Mouse (Mus musculus): ENCODE data around the gene Cavin3. TPM values are rescaled to one million over a fixed set of nuclear protein-coding genes. Genes with fewer than 3 reads are reported as not detected.

Gene Cavin3
- 10 to 100 TPM; 60.2 to 76.0 TPM for total RNA-seq (2021)
- long read RNA-seq, experiment 1, transcript Cavin3-201 (2 exons, 1,662 nt): major isoform, 311 of 328 reads
- long read RNA-seq, experiment 1, partial matches to known transcripts: 12 of 328 reads
- long read RNA-seq, experiment 1, other reads (novel, unspliced or antisense): 5 of 328 reads
- long read RNA-seq, experiment 2, transcript Cavin3-201 (2 exons, 1,662 nt): major isoform, 98 of 101 reads
- long read RNA-seq, experiment 2, partial matches to known transcripts: 0 of 101 reads
- long read RNA-seq, experiment 2, other reads (novel, unspliced or antisense): 3 of 101 reads

DNA sequence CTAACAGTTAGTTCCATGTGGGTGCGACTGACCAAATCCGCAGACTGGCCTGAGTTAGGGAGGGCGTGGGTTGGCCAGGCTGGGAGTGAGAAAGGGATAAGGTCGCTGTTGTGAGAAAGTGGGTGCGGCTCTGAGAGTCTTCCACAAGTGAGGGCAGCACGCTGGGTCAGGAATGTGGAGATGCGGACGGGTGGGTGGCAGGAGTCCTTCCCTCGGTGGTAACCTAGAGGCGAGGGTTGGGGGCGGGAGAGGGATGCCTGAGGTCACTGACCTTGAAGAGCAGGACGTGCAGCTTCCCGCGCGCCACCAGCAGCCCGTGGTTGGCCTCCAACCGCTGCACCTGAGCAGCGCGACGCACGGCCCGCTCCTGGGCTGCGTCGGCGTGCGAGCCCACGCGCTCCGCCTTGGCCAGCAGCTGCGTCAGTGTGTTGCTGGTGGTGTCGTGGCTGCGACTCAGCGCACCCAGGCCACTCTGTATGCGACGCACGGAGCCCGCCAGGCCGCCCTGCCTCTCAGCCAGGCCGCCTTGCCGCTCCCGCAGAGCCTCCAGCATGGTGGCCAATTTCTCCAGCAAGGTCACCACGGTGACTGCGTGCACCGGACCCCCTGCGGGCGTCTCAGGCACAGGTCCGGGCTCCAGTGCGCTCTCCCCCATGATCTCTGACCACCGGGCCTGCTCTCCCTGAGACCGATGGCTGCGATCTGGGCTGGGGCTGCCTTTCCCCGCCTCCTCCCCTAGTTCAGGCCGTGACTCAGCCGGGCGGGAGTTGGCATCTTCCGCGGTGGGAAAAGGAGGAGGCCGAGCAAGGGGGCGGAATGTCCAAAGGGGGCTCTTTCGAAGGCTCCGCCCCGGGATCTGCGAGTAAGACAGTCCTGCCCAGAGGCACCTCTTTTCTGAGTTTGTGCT is at the start of gene Cavin3:
Cavin3 (minus strand) TSS at position 796 of the 907 bp plus-strand sequence.
- DNase-seq: peak; percentile 89 to 90

DNA sequence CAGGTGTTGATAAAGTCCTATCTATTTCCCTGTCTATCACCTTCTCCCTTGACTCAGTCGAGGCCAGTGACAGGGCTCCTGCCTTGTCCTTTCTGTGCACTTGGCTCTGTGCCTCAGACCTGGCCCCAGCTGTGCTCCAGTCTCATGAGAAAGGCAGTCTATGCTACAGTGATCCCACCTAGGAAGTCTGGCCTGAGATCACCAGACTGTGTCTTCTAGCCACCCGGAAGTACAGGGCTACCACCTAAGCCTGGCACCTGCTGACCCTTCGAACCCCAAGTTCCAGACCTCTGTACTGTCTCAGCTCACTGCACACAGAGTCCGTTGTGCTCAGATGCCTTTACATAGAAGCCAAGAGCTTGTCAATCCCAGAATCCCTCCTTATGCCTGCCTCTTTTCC is 46.0 kb upstream of the Cavin3 start:
- no peak for DNase-seq

DNA sequence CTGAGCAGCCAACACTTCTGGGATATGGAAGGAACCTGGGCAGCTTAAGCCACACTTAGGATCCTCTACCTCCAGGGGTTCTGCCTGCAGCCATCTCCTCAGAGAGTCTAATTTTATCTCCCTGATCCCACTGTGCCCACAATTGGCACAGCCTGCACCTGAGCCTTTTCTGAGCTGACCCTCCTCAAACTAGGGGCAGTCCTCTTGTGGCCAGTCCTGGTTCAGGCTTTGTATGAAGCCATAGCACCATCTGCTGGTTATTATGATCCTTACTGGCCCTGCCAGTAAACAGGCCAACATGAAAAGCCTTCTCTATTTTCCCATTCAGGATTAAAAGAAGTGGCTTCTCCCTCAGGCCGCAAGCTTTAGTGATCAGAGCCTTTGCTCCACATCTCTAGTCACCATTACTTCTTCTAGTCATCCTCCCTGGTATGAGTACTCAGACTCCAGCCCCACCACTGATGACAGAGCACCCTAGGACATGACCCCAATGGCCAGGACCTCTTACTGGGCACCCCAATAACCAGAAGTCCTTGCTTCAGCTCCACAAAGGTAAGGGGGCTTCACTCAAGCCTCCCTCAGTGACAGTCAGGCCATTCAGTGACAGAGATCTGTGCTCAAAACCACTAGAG is 45.3 kb upstream of the Cavin3 start:
- peak; percentile 21 to 33 for DNase-seq

DNA sequence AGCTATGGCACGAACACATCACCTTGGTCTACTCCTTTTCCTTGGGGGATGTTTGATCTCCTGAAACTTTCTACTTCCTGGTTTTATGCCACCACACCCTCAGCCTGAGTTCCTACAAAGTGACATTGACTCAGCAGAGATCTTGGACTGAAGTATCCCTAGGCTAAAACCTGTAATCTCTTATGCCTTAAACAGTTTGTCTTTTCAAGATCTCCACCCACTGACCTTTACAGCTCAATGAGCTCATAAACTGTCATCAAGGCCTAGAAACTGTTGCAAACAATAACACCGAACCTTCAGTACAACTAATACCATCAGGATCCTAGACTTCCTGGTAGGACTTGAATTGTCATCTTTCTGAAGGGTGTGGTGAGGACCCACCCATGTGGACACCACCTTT is 42.1 kb upstream of the Cavin3 start:
- DNase-seq: no peak

DNA sequence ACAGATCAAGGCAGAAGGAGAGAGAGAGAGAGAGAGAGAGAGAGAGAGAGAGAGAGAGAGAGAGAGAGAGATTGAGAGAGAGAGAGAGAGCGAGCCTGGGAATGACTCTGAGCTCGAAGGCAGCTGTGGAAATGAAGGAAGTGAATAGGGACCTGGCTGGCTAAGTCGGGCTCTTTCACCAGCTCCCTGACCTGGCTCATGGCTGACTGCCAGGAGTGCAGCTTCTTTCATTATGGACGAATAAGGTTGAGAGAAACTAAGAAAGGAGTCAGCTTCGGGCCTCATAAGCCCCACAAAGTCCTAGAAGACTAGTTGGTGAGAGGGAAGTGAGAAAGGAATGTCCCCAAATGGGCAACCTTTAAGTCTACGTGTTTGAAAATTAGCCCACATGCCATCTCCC is 38.1 kb upstream of the Cavin3 start:
- DNase-seq: peak; percentile 15 to 26

DNA sequence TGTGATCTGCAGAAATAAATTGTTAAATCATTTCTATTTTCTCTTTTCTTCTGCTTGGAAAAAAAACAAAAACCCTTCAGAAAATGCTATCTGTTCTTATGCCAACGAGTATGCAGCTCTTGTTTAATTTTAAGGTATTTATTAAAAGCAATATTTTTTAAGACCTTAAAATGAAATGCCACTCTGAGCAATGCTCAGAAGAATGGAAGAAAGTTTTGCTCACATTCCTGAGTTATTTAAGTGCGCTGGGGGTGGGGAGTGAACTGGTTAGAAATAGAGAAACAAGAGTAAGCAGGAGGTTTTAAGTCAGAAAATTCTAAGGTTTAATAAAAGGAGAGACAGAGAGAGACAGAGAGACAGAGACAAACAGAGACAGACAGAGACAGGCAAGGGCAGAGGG is 37.7 kb upstream of the Cavin3 start:
- no peak for DNase-seq

DNA sequence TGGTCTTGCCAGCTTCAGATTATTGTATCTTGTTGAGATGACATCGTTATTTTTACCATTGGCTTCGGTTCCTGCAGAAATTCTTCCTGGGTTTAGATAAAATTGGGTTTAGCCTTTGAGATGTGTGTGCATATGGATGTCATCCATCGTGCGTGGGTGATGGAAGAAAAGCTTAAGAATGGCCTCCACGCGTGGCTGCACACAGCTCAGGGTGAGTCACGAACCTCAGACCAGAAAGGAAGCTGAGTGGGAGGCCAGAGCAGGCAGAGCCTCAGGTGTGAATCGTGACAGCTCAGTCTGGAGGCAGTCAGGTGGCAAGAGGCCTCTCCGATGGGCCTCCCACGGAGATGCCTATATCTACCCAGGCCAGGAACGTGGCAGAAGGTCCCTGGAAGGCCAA is 37.2 kb upstream of the Cavin3 start:
- DNase-seq: no peak

DNA sequence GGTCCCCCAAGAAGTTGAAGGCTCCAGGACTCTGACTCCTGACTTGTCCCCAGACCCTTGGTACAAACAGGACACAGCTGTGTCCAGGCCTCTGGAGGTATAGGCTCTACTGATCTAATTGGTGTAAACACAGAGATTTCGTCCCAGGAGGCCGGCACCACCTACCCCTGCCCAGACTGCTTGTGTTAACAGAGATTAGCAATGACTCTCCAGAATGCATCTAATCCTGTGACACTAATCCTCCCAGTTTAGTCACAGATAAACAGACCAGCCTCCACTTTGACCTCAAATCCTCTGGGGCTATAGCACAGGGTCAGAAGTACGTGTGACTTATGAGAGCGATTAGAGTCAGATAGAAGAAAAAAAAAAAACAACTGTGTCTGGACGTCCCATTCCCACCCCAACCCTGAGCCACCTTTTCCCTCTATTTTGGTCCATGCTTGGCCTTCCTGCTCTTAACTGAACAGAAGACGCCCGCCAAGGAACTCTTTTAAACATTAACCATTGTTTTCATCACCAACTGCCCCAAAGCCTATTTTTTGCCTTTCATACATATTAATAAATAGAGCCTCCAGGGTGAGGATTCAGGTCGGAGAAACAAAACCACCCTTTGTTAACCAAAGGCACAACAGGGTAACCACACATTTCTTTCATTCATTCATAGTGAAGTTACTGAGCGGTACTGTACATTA is 34.7 kb upstream of the Cavin3 start:
- no peak for DNase-seq

DNA sequence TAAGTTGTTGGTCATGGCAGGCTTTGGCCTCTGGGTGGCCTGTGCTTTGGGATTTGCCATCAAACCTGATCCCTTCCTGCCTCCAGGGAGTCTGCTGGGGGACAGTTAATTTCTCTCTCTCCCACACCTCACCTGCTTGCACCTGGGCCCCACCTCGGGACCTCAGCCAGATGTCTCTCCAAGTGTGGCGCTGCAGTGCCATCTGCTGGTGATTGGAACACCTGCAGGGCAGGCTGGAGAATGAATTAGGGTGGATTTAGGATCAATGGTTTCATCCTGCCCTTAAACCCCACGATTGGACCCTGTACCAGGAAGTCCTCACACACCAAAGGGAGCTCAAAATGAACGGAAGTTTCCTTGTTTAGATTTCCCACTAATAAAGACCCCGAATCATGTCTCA is 33.1 kb upstream of the Cavin3 start:
- peak; percentile 63 to 66 for DNase-seq

DNA sequence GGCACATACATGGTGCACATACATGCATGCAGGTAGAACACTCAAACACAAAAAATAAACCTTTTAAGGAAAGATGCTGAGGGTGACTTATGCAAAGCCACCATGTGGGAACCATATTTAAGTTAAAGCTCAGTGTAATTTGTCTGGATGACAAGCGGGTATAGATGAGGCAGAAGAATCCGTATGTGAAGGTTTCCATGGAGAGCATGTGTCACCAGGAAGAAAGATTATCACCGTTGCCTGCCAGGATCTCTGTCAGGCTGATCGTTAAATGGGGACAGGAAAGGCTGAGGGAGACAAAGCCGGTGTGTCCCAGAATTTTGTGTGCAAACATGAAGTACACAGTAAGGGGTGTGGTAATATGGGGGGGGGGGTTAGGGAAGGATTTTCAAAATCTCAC is 32.5 kb upstream of the Cavin3 start:
- DNase-seq: no peak

DNA sequence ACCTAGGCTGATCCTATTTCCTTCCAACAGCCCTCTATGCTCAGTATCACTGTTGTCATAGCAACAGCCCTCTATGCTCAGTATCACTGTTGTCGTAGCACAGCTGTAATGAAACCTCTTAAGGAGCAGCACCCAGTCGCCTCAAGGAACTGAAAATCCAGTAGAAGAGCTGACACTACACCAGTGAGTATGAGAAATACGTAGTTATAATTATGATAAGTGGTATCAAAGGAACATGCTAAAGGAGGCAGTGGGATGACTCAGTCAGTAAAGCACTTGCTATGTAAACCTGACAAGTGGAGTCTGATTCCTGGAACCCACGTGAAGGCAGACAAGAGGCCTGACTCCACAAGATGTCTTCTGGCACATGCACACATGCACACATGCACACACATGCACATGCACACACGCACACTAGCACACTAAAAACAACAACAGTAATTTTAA is 31.8 kb upstream of the Cavin3 start:
- DNase-seq: no peak

DNA sequence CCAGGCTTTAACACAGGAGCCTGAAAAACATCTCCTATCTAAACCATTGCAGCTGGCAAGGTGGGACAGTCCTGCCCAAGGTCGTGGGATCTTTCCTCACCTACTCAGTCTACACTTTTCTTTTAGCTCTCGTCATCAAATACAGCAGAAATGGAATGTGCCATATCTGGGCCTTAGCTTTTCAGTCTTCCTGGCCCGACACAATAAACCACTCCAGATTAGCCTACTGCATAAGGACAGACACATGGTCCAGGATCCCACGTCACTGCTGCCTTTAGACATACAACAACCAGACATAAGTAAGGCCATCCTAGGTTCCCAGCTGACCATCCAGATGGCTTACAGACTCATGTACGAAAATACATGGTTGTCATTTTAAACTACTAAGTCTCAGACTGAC is 28.0 kb upstream of the Cavin3 start:
- DNase-seq: no peak

DNA sequence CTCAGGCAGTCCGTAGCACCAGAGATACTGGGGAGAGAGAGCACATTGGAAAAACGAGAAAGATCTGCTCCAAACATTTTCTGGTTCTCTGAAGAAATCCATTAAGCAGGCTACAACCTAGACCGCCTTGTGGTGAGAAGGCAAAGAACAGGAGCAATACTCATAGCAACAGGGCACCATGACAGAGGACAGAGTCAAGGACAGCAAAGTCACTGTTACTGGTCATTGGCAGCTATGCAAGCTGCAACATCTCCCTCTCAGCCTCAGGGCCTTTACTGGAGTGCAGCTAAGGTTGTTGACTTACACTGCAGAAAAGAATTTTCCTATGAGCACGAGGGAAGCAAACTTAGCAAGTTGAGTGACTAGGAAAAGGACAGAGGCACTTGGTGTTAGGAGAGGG is 25.2 kb upstream of the Cavin3 start:
- DNase-seq: peak; percentile 24 to 34

DNA sequence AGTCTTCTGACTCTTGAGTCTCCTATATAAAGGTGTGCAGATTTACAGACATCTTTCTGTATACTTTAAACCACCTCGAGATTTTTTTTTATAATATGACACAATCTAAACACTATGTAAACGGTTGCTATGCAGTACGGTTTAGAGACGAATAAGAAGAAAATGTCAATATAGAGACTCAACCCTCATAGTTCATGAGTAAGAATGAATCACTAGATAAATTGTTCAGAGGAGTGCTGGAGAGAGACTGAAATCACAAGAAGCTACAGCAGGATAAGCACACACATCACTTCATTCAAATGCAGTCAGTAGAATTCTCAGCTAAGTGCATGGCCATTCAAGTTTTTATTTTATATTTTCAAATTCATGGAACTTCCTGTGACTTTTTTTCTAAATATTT is 19.9 kb upstream of the Cavin3 start:
- DNase-seq: no peak

DNA sequence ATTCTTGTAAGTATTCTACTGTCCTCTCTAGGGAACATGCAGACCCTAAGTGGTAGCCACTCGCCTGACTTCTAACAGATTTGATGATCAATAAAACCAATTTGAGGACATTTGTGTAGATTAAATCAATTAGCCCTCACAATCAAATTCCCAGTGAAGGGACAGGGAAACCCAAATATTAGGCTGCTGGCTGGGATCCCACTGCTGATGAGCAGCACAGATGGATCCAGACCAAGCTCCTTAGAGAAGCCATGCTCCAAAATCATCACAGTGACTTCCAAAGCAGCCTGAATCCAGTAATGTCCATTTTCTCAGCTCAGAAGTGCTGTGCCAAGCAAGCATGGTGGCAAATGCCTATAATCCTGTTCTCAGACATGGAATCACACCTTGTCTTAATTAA is 17.6 kb upstream of the Cavin3 start:
- no peak for DNase-seq

DNA sequence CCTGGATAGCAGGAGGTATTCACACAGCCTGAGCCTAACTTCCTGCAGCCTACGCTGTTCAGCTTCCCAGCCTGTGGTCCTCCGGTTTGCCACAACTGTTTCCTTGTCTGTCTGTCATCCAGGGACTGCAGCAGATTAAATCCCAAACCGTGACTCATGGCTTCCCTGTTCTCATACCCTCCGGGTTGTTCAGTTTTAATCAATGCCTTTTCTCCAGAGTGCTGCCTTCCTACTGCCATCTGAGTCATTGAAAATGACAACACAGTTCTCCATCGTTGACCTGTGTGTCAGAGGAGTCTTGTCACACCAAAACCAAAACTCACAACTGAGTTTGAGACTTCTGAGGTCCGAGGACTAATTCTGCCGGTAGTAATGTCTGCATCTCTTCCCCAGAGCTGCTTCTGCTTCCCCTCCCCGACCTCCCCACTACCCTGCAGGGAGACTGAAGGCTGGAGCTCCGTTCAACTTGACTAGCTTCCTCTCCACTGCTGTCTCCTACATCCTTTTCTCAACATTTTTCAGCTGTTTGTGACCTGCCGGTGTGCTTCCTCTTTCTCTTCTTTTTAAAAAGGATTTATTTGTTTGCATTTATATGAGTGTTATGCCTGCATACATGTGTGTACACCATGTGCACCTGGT is 16.9 kb upstream of the Cavin3 start:
- peak; percentile 16 to 30 for DNase-seq

DNA sequence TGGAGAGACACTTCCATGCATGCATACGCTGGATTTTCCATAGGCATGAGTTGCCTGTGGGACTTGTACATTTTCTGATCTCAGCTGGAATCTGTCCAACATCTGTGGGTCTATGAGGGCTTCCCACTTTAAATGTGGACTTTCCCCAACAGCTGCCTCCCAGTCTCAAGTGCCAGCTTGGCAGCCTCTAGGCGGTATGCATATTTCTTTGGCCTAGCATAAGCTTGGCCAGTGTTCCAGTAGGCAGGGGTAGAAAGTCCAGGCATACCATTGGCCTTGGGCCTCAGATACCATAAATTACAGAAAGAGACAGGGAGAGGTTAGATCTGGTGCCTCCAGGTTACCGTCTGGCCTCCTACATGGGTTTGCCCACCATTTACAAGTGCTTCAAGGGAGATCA is 15.8 kb upstream of the Cavin3 start:
- DNase-seq: no peak

DNA sequence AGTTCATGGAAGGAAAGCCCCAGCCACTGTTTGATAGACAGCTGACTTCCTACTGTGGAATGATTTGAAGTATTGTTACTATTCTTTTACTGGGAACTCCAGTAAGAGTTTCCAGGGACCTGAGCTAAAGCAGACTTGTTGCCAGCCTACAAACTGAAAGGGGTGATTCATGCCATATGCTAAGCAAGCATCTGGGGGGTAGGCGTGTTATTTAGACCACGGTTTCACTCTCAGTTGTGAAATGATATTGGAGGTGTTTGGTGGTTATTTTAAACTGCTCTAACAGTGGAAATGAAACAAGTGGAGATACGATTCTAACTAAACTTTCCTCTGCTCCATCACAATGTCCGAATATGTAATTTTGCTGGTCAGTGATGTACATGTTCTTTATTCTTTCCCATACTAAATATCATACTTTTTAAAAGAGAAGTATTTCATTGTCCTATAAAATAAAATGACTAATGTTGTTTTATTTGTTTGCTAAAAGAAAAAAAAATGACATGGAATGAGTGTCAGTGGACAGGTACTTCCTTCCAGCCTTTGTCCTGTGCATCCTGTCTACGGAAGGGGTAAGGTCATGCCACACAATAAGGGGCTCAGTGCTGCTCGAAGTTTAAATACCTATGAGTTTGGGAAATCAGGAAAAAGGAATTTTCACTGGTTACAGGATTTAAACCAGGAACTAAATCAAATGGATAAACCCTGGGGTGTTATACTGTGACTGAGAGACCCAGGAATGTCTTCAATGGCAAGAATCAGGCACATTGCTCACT is 5.2 kb upstream of the Cavin3 start:
- no peak for DNase-seq

DNA sequence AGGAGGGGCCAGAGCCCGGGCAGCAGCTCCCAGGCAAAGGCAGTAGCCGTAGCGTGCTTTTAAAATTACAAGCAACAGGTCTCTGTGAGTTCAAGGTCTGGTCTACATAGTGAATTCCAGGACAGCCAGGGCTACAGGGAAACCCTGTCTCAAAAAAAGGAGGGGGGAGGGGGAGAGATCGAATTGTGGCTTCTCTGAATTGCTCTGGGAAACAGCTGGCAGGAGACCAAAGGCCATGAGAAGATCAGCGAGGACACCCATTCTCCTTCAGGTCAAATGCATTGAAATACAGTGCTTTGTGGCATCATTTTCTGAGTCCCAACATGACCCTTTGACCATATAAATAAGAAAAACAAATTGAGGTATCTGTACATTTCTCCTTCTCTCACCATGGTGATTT is 2.9 kb upstream of the Cavin3 start:
- peak; percentile 49 to 66 for DNase-seq

DNA sequence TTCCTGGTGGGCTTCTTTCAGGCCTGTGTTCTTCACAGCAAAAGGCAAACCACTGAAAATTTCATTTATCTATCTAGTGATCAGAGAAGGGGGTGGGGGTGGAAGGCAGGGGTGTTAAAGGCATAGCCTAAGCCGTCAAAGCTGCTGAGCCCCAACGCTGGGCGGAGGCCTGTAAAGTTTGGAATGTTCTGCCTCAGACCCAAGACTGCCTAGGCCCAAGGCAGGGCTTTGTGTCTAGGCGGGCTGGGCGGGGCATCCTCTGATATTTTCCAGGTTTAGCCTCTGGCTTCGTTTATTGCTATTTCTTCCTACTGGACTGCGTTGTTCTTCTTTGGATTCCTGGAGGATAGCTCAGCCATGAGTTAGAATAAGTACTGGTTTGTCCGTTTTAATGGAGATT is 326 bp upstream of the Cavin3 start:
- peak in 1 of 2 experiments; percentile 45 for DNase-seq

All from adrenal gland, postnatal 36 days (tissue).